Mouse (Mus musculus) ES-E14 (cell line): ENCODE measurements around the gene Gm29427. TPM values are rescaled to one million over a fixed set of nuclear protein-coding genes. Genes with fewer than 3 reads are reported as not detected.

ENCODE experiments used
- DNase-seq: peaks from one replicate; pipeline ENCODE4 v3.0.0-alpha.2; 2013; ENCODE audit warnings: low read depth, low spot score
- H3K27ac ChIP-seq: 2 replicates; pipeline ENCODE4 v1.5.1; 2012; ENCODE audit warnings: low read depth, mild to moderate bottlenecking, low read length, moderate library complexity, mixed read lengths; ENCODE audit not compliant: poor library complexity, insufficient read depth, severe bottlenecking
- H3K36me3 ChIP-seq: 2 replicates; pipeline ENCODE4 v1.6.1; 2012; ENCODE audit warnings: mild to moderate bottlenecking, low read length, moderate library complexity, mixed read lengths; ENCODE audit not compliant: control insufficient read depth, poor library complexity, insufficient read depth, severe bottlenecking
- H3K4me1 ChIP-seq, 2 experiments: fragments of 150-350 bp in 1 of 2; sonication (generic) in 1 of 2; 2 replicates each; pipeline ENCODE4 v1.6.1; 2012; ENCODE audit warnings: low read length in 2 of 2, mild to moderate bottlenecking in 1 of 2, mixed read lengths in 1 of 2; ENCODE audit not compliant: control insufficient read depth in 2 of 2, insufficient read depth in 2 of 2, poor library complexity in 1 of 2
- H3K4me3 ChIP-seq, 2 experiments: fragments of 150-350 bp in 1 of 2; sonication (generic) in 1 of 2; 2 replicates each; pipeline ENCODE4 v1.5.1; 2012; ENCODE audit warnings: low read length in 2 of 2, low read depth in 1 of 2, mild to moderate bottlenecking in 1 of 2, mixed read lengths in 1 of 2; ENCODE audit not compliant: insufficient read depth in 1 of 2, poor library complexity in 1 of 2, severe bottlenecking in 1 of 2
- H3K9ac ChIP-seq: 2 replicates; pipeline ENCODE4 v1.6.1; 2012; ENCODE audit warnings: low read depth, mild to moderate bottlenecking, low read length, mixed read lengths; ENCODE audit not compliant: poor library complexity, insufficient read depth, severe bottlenecking
- H3K9me3 ChIP-seq: fragments of 150-350 bp; sonication (generic); 2 replicates; pipeline ENCODE4 v1.6.1; 2012; ENCODE audit warnings: low read depth, mild to moderate bottlenecking, low read length; ENCODE audit not compliant: control insufficient read depth, insufficient read depth
- CHD2 ChIP-seq: IDR thresholded peaks from 2 replicates; pipeline ENCODE4 v1.6.1; 2014; ENCODE audit warnings: mild to moderate bottlenecking, low read depth, low read length, inconsistent platforms
- HCFC1 ChIP-seq: IDR thresholded peaks from 2 replicates; pipeline ENCODE4 v1.6.1; 2012; ENCODE audit warnings: low read length, inconsistent platforms, borderline replicate concordance; ENCODE audit not compliant: insufficient read depth
- MAFK ChIP-seq: IDR thresholded peaks from 2 replicates; pipeline ENCODE4 v1.6.1; 2014; ENCODE audit warnings: mild to moderate bottlenecking, low read depth, low read length, inconsistent platforms; ENCODE audit not compliant: insufficient read depth
- ZC3H11A ChIP-seq: IDR thresholded peaks from 2 replicates; pipeline ENCODE4 v1.6.1; 2012; ENCODE audit warnings: low read depth, mild to moderate bottlenecking, inconsistent platforms, low read length, borderline replicate concordance
- ZNF384 ChIP-seq: IDR thresholded peaks from 2 replicates; pipeline ENCODE4 v1.6.1; 2012; ENCODE audit warnings: low read depth, low read length, inconsistent platforms
- in situ Hi-C, 2 experiments: fragments of 600-800 bp; cut with MboI; formaldehyde crosslinking; loops; one replicate each; pipeline ENCODE4 v1.15.1; 2025; ENCODE audit warnings: low sequenced_read_pairs in 2 of 2, inconsistent platforms in 1 of 2; ENCODE audit not compliant: unreplicated experiment in 2 of 2
- total RNA-seq: library from RNA; depleted of rRNA; stranded (reverse); fragments of 300-350 nt; gene quantifications from 2 replicates; pipeline ENCODE4 v1.2.3, GENCODE M21; 2012

The Gm29427 gene
- total RNA-seq, 1 experiment: 0.18 TPM

- peak; percentile 71 for DNase-seq
- Histone ChIP-seq H3K9me3 (no peaks in the 10 kb centered on the region), H3K4me1 (peaks cover 0 to 2% of the 10 kb centered on the region in 2 experiments; a peak in 1 of 4 replicates), H3K9ac (peak within 1 kb of the TSS; percentile 91), H3K4me3 (peak within 1 kb of the TSS; percentile 82 to 90), H3K36me3 (no peaks in the 10 kb centered on the region; the same call in 1 of the 2 replicates), H3K27ac (no peak within 1 kb of the TSS)
- in situ Hi-C loops: no loop called here
- TF ChIP-seq ZC3H11A (no peak), CHD2 (peak; percentile 98), MAFK (no peak), HCFC1 (no peak)
Observed at GRCm38 (mm10) chr1:130717291-130717871, 1.8 kb upstream of the Gm29427 start, which contains the start of gene Yod1. TSS of gene Yod1 (plus strand) at chr1:130717327.

GRCm38 (mm10) chr1:130716513-130717290 lies 1.1 kb upstream of the Gm29427 start:
- Histone ChIP-seq H3K4me1 (peaks cover 0 to 2% of the 10 kb centered on the region in 2 experiments; a peak in 1 of 4 replicates), H3K36me3 (no peaks in the 10 kb centered on the region; the same call in 1 of the 2 replicates), H3K27ac (no peak overlapping the region), H3K9me3 (no peaks in the 10 kb centered on the region), H3K4me3 (peak overlapping the region; percentile 82 to 90), H3K9ac (peak overlapping the region; percentile 91)
- DNase-seq: no peak
- in situ Hi-C loops: no loop called here
- TF ChIP-seq CHD2 (no peak), HCFC1 (no peak), MAFK (no peak), ZNF384 (no peak), ZC3H11A (no peak)

GRCm38 (mm10) chr1:130716218-130716512 lies 566 bp upstream of the Gm29427 start:
- in situ Hi-C loops: no loop called here
- H3K36me3 ChIP-seq: no peaks in the 10 kb centered on the region; the same call in 1 of the 2 replicates
- H3K27ac ChIP-seq: no peak overlapping the region
- peak overlapping the region; percentile 82 to 90 for H3K4me3 ChIP-seq
- H3K4me1 ChIP-seq: peaks cover 0 to 2% of the 10 kb centered on the region in 2 experiments; a peak in 1 of 4 replicates
- DNase-seq: no peak
- no peak for TF ChIP-seq MAFK
- no peak for TF ChIP-seq CHD2
- no peak for TF ChIP-seq ZNF384
- no peak for TF ChIP-seq HCFC1
- no peak for TF ChIP-seq ZC3H11A
- H3K9ac ChIP-seq: peak overlapping the region; percentile 91
- no peaks in the 10 kb centered on the region for H3K9me3 ChIP-seq

GRCm38 (mm10) chr1:130714046-130714445 lies 1.6 kb downstream of the Gm29427 start:
- H3K36me3 ChIP-seq: no peaks in the 10 kb centered on the region; the same call in 1 of the 2 replicates
- TF ChIP-seq ZNF384: no peak
- no peak for TF ChIP-seq MAFK
- no peak for TF ChIP-seq ZC3H11A
- no peak for TF ChIP-seq CHD2
- no peak for TF ChIP-seq HCFC1
- no peaks in the 10 kb centered on the region for H3K9me3 ChIP-seq
- H3K4me1 ChIP-seq: peaks cover 0 to 2% of the 10 kb centered on the region in 2 experiments; a peak in 1 of 4 replicates
- no peak overlapping the region for H3K27ac ChIP-seq
- in situ Hi-C loops: no loop called here
- DNase-seq: no peak
- H3K4me3 ChIP-seq: no peak overlapping the region
- H3K9ac ChIP-seq: no peak overlapping the region
